Mouse (Mus musculus): Measurements from ENCODE around the gene Nobox. TPM values are rescaled to one million over a fixed set of nuclear protein-coding genes. Genes with fewer than 3 reads are reported as not detected.

The Nobox gene
- total RNA-seq, 1 experiment, result not detected

DNA sequence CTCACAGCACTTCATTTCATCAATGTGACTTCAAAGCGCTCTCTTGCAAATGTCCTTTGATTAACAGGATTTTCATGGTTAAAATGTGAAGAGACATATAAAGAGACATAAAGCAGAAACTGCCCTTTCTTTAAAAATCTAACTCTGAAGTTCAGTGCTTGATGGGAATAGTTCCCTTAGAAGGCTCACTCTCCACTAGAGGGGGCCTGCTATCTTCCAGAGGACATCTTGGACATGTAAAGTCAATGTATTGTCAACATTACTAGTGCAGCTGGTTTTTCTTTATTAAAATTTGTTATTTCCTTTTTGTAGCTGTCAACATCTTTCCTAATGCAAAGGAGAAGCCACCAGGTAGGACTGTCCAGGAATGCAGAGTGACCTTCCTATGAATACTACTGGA lies 38.3 kb upstream of the Nobox start:
- Histone ChIP-seq H3K9ac (ENCODE audit: insufficient read depth, low read depth, low read length, poor library complexity, severe bottlenecking) (no peak overlapping the region), H3K27ac (ENCODE audit: insufficient read depth, low read depth, low read length, poor library complexity, severe bottlenecking) (no peak overlapping the region), H3K4me3 (ENCODE audit: insufficient read depth in 1 of 2, low read depth in 1 of 2, low read length in 2 of 2, poor library complexity in 1 of 2, severe bottlenecking in 1 of 2) (no peak overlapping the region), H3K9me3 (ENCODE audit: control insufficient read depth, insufficient read depth, low read depth, low read length) (no peaks in the 10 kb centered on the region), H3K4me1 (ENCODE audit: control insufficient read depth in 2 of 2, insufficient read depth in 2 of 2, low read length in 2 of 2, poor library complexity in 1 of 2) (no peaks in the 10 kb centered on the region), H3K36me3 (ENCODE audit: control insufficient read depth, insufficient read depth, low read length, poor library complexity, severe bottlenecking) (no peaks in the 10 kb centered on the region)
- no peak for DNase-seq (ENCODE audit: low read depth, low spot score)
- in situ Hi-C loops (cut with MboI; ENCODE audit: low sequenced_read_pairs in 2 of 2, unreplicated experiment in 2 of 2), result no loop called here
- TF ChIP-seq HCFC1 (IDR thresholded peaks at IDR 0.05; ENCODE audit: borderline replicate concordance, insufficient read depth, low read length) (no peak), CHD2 (IDR thresholded peaks at IDR 0.05; ENCODE audit: low read depth, low read length) (no peak), MAFK (IDR thresholded peaks at IDR 0.05; ENCODE audit: insufficient read depth, low read depth, low read length) (no peak), ZC3H11A (IDR thresholded peaks at IDR 0.05; ENCODE audit: borderline replicate concordance, low read depth, low read length) (no peak), ZNF384 (IDR thresholded peaks at IDR 0.05; ENCODE audit: low read depth, low read length) (no peak)

DNA sequence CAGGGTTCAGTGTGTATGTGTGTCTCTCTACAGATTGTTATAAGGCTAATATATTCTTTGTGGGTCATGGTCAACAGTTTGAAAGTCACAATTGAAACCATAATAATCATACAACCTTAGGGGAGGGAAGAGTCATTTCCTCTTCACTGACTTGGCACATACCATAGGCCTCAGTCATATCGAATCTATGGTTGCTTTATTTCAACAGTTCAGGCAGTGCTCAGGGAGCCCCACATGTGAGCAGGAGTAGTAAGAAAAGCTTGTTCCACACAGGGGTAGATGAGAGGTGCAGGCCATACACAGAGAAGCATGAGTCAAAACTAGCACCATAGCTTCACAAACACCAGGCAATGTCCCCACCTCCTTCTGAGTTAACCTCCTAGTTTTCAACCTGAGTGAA lies 33.7 kb upstream of the Nobox start:
- in situ Hi-C loops (cut with MboI; ENCODE audit: low sequenced_read_pairs in 2 of 2, unreplicated experiment in 2 of 2), result no loop called here
- TF ChIP-seq CHD2 (IDR thresholded peaks at IDR 0.05; ENCODE audit: low read depth, low read length) (no peak), MAFK (IDR thresholded peaks at IDR 0.05; ENCODE audit: insufficient read depth, low read depth, low read length) (no peak), HCFC1 (IDR thresholded peaks at IDR 0.05; ENCODE audit: borderline replicate concordance, insufficient read depth, low read length) (no peak), ZC3H11A (IDR thresholded peaks at IDR 0.05; ENCODE audit: borderline replicate concordance, low read depth, low read length) (no peak), ZNF384 (IDR thresholded peaks at IDR 0.05; ENCODE audit: low read depth, low read length) (no peak)

DNA sequence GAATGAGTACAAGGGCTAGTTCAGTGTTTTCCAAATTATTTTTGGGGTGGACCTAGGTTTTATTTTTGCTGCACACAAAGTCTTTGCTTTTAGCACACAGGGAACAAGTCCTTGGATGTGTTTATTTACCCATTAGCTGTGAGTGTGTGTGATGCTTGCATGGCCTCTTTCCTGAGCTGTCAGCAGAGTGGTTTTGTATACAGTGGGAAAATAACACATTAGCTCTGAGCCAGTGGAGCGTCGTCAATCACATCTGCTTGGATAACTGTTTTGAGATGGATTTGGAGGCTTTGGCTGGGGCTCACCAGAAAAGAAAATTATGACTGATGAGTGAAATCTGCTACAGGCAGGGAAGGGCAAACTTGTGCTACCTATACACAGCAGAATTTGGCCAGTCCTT lies 33.0 kb upstream of the Nobox start:
- no peak overlapping the region for H3K9ac ChIP-seq (ENCODE audit: insufficient read depth, low read depth, low read length, poor library complexity, severe bottlenecking)
- H3K27ac ChIP-seq (ENCODE audit: insufficient read depth, low read depth, low read length, poor library complexity, severe bottlenecking), result no peak overlapping the region
- H3K4me3 ChIP-seq (ENCODE audit: insufficient read depth in 1 of 2, low read depth in 1 of 2, low read length in 2 of 2, poor library complexity in 1 of 2, severe bottlenecking in 1 of 2), result no peak overlapping the region
- no peaks in the 10 kb centered on the region for H3K9me3 ChIP-seq (ENCODE audit: control insufficient read depth, insufficient read depth, low read depth, low read length)
- H3K36me3 ChIP-seq (ENCODE audit: control insufficient read depth, insufficient read depth, low read length, poor library complexity, severe bottlenecking), result no peaks in the 10 kb centered on the region
- no peak for TF ChIP-seq HCFC1 (IDR thresholded peaks at IDR 0.05; ENCODE audit: borderline replicate concordance, insufficient read depth, low read length)
- TF ChIP-seq MAFK (IDR thresholded peaks at IDR 0.05; ENCODE audit: insufficient read depth, low read depth, low read length), result no peak
- no peak for TF ChIP-seq ZC3H11A (IDR thresholded peaks at IDR 0.05; ENCODE audit: borderline replicate concordance, low read depth, low read length)
- no peak for TF ChIP-seq ZNF384 (IDR thresholded peaks at IDR 0.05; ENCODE audit: low read depth, low read length)
- in situ Hi-C loops (cut with MboI; ENCODE audit: low sequenced_read_pairs in 2 of 2, unreplicated experiment in 2 of 2), result no loop called here
- no peaks in the 10 kb centered on the region for H3K4me1 ChIP-seq (ENCODE audit: control insufficient read depth in 2 of 2, insufficient read depth in 2 of 2, low read length in 2 of 2, poor library complexity in 1 of 2)
- no peak for DNase-seq (ENCODE audit: low read depth, low spot score)

More for the DNA sequence above, 33.7 kb upstream of the Nobox start:
- Histone ChIP-seq H3K4me3 (ENCODE audit: insufficient read depth in 1 of 2, low read depth in 1 of 2, low read length in 2 of 2, poor library complexity in 1 of 2, severe bottlenecking in 1 of 2) (no peak overlapping the region), H3K4me1 (ENCODE audit: control insufficient read depth in 2 of 2, insufficient read depth in 2 of 2, low read length in 2 of 2, poor library complexity in 1 of 2) (no peaks in the 10 kb centered on the region), H3K9me3 (ENCODE audit: control insufficient read depth, insufficient read depth, low read depth, low read length) (no peaks in the 10 kb centered on the region), H3K36me3 (ENCODE audit: control insufficient read depth, insufficient read depth, low read length, poor library complexity, severe bottlenecking) (no peaks in the 10 kb centered on the region), H3K9ac (ENCODE audit: insufficient read depth, low read depth, low read length, poor library complexity, severe bottlenecking) (no peak overlapping the region), H3K27ac (ENCODE audit: insufficient read depth, low read depth, low read length, poor library complexity, severe bottlenecking) (no peak overlapping the region)
- DNase-seq (ENCODE audit: low read depth, low spot score), result no peak

DNA sequence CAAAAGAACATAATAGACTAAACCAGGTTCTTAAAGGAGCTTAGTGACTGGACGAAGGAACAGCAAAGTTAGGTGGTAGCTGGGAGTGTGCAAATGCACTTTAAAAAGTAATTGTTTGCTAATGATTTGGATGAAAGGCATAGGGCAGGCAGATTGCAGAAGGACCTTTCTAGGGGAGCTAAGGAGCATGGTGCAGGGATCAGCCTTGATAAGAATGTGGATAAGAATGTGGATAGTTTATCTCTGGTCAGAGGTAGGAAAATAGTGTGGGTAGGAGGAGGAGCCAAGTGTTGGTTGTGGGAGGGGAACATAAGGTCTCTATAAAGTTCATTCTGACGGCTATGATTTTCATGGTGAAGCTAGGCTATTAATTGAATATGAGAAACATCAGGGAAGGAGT lies 29.4 kb upstream of the Nobox start:
- Histone ChIP-seq H3K36me3 (ENCODE audit: control insufficient read depth, insufficient read depth, low read length, poor library complexity, severe bottlenecking) (no peaks in the 10 kb centered on the region), H3K4me3 (ENCODE audit: insufficient read depth in 1 of 2, low read depth in 1 of 2, low read length in 2 of 2, poor library complexity in 1 of 2, severe bottlenecking in 1 of 2) (no peak overlapping the region), H3K9me3 (ENCODE audit: control insufficient read depth, insufficient read depth, low read depth, low read length) (no peaks in the 10 kb centered on the region), H3K4me1 (ENCODE audit: control insufficient read depth in 2 of 2, insufficient read depth in 2 of 2, low read length in 2 of 2, poor library complexity in 1 of 2) (no peaks in the 10 kb centered on the region), H3K9ac (ENCODE audit: insufficient read depth, low read depth, low read length, poor library complexity, severe bottlenecking) (no peak overlapping the region), H3K27ac (ENCODE audit: insufficient read depth, low read depth, low read length, poor library complexity, severe bottlenecking) (no peak overlapping the region)
- in situ Hi-C loops (cut with MboI; ENCODE audit: low sequenced_read_pairs in 2 of 2, unreplicated experiment in 2 of 2), result no loop called here
- TF ChIP-seq ZC3H11A (IDR thresholded peaks at IDR 0.05; ENCODE audit: borderline replicate concordance, low read depth, low read length) (no peak), CHD2 (IDR thresholded peaks at IDR 0.05; ENCODE audit: low read depth, low read length) (no peak)
- DNase-seq (ENCODE audit: low read depth, low spot score), result no peak

DNA sequence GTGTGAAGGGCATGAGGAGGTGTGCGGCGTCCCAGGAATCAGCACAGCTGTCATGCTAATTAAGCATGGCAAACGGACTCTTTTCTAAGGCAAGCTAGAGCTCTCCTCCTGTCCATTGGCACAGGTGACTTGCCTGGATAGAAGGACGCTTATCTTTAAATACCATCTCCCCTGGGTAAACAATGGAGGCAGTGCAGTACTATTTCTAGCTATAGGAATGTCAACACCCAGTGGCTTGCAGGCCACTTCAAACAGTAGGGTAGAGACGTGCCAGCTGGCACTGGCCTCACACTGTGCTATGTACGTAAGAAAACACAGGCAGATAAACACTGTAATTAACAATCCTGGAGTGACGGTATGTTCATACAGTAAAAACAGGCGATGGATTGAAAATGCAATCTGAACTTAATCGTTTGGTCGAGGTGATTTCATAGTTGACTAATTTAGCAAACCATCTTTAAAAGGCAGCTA lies 28.2 kb upstream of the Nobox start:
- in situ Hi-C loops (cut with MboI; ENCODE audit: low sequenced_read_pairs in 2 of 2, unreplicated experiment in 2 of 2), result no loop called here
- no peak for DNase-seq (ENCODE audit: low read depth, low spot score)
- no peak for TF ChIP-seq MAFK (IDR thresholded peaks at IDR 0.05; ENCODE audit: insufficient read depth, low read depth, low read length)
- no peak for TF ChIP-seq ZNF384 (IDR thresholded peaks at IDR 0.05; ENCODE audit: low read depth, low read length)
- TF ChIP-seq HCFC1 (IDR thresholded peaks at IDR 0.05; ENCODE audit: borderline replicate concordance, insufficient read depth, low read length), result no peak
- no peak for TF ChIP-seq ZC3H11A (IDR thresholded peaks at IDR 0.05; ENCODE audit: borderline replicate concordance, low read depth, low read length)
- no peak for TF ChIP-seq CHD2 (IDR thresholded peaks at IDR 0.05; ENCODE audit: low read depth, low read length)

More for the DNA sequence above, 28.2 kb upstream of the Nobox start:
- Histone ChIP-seq H3K9ac (ENCODE audit: insufficient read depth, low read depth, low read length, poor library complexity, severe bottlenecking) (no peak overlapping the region), H3K27ac (ENCODE audit: insufficient read depth, low read depth, low read length, poor library complexity, severe bottlenecking) (no peak overlapping the region), H3K4me3 (ENCODE audit: insufficient read depth in 1 of 2, low read depth in 1 of 2, low read length in 2 of 2, poor library complexity in 1 of 2, severe bottlenecking in 1 of 2) (no peak overlapping the region), H3K36me3 (ENCODE audit: control insufficient read depth, insufficient read depth, low read length, poor library complexity, severe bottlenecking) (no peaks in the 10 kb centered on the region), H3K9me3 (ENCODE audit: control insufficient read depth, insufficient read depth, low read depth, low read length) (no peaks in the 10 kb centered on the region), H3K4me1 (ENCODE audit: control insufficient read depth in 2 of 2, insufficient read depth in 2 of 2, low read length in 2 of 2, poor library complexity in 1 of 2) (no peaks in the 10 kb centered on the region)

Measured in ES-E14 (cell line).